Mouse (Mus musculus) brain, adult 2 months (tissue): ENCODE results near the gene Hist2h2ac.
A peak's percentile ranks its signal among the peaks of the same experiment; 100 is the strongest.

Experiments
- DNase-seq: peaks from one replicate; pipeline ENCODE4 v3.0.0; 2011; ENCODE audit warnings: low read depth, low spot score

The Hist2h2ac gene

GRCm38 (mm10) chr3:96220765-96221639 is at the start of gene Hist2h2ac, which contains the start of gene Hist2h2be:
Gene Hist2h2ac (minus strand): TSS chr3:96220880.
Gene Hist2h2be (plus strand): TSS chr3:96221119.
- peak; percentile 99 for DNase-seq

DNA sequence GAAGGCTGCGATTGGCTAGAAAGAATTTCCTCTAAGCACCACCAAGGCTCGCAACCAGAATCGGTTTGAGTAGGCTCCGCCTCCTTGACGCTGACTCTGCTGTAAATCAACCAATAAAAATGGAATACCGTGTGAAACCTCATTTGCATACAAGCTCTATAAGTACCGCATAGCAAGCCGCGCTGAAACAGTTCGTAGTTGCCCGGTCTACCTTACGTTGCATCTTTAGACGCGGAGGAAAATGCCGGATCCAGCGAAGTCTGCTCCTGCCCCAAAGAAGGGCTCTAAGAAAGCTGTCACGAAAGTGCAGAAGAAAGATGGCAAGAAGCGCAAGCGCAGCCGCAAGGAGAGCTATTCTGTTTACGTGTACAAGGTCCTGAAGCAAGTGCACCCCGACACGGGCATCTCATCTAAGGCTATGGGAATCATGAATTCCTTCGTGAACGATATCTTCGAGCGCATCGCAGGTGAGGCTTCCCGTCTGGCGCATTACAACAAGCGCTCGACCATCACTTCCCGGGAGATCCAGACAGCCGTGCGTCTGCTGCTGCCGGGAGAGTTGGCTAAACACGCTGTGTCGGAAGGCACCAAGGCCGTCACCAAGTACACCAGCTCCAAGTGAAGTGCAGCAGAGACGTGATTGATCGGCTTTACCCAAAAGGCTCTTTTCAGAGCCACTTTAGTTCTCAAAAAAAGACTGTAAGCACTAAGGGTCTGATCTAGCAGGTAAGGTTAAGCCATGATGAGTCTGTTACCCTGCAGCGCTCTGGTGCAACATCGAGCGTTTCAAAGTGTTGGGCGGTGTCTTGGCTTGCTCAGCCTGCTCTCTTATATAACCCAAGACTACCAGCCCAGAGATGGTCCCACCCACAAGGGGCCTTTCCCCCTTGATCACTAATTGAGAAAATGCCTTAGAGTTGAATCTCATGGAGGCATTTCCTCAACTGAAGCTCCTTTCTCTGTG is 49.1 kb upstream of the Hist2h2ac start, which contains the start of gene Hist2h2bb:
Gene Hist2h2bb, plus strand, starts transcription at position 242 of the 964 bp plus-strand sequence.
- peak; percentile 100 for DNase-seq

DNA sequence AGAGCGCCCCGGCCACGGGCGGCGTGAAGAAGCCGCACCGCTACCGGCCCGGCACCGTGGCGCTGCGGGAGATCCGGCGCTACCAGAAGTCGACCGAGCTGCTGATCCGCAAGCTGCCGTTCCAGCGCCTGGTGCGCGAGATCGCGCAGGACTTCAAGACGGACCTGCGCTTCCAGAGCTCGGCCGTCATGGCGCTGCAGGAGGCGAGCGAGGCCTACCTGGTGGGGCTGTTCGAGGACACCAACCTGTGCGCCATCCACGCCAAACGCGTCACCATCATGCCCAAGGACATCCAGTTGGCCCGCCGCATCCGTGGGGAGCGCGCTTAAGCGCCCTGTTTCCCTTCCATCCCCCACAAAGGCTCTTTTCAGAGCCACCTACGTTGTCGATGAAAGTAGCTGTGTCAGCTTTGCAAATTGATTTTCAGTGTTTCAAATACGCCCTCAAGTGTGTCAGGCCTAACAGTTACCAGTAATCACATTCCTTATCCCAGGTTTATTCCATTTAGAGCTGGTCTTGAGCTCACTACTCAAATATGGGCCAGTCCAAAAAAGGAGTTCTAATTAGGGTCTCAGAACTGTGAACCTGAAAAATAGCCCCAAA is 48.2 kb upstream of the Hist2h2ac start:
- DNase-seq = peak; percentile 60

DNA sequence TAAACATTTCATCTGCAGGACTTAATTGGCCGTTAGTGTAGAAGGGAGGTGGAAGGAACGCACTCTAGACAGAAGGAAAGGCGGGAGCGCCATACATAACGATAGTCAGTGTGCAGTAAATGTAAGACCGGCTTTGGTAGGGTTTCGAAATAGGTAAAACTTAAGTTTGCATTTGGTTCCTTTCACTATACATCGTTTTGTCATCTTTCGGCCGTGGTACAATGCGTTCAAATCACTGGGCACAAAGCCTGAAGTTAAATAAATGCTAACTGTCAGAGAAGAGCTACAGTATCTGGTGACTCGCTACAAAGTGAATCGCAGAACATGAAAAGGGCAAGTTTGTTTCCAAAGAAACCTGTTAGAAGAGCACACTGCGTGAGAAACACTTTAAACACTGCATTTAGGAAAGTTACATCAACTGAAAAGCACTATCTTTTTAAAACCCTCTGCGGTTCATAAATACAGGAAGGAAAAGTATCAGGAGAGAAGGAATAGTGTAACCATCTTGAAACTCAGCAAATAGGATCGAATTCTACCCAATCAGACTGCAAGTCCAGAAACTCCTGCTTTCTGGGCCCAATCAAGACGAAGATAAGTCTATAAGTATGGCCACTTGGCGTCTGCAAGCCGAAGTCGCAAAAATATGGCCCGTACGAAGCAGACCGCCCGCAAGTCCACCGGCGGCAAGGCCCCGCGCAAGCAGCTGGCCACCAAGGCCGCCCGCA is 47.5 kb upstream of the Hist2h2ac start, which contains the start of gene Hist2h3b:
Gene Hist2h3b, plus strand, starts transcription at position 604 of the 725 bp plus-strand sequence.
- peak; percentile 98 for DNase-seq

GRCm38 (mm10) chr3:96267541-96267940 is 46.9 kb upstream of the Hist2h2ac start:
- DNase-seq = no peak

DNA sequence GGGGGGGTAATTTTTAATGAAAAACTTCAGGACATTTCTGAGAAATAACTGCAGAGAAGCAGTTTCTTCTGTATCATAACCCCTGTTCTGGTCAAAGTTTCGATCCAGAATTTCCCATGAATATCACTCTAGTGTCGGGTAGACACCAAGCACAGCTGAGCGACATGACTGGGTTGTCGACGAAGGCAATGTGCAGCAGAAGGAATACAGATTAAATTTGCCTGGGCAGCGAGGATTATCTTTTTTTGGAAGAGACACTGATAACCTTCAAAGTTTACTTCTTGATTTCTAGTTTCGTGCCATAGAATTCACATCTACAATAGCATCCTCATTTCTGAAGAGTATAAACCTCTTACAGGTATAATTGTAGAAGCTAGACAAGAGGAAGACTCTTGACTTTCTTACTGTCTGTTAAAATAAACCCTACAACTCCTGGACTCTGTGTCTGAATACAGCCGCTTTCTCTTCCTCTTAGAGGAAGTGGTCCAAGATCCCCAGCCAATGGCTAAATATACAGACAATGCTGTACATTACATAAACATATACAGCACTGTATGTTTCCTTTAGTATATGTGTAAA is 45.5 kb upstream of the Hist2h2ac start:
- no peak for DNase-seq

DNA sequence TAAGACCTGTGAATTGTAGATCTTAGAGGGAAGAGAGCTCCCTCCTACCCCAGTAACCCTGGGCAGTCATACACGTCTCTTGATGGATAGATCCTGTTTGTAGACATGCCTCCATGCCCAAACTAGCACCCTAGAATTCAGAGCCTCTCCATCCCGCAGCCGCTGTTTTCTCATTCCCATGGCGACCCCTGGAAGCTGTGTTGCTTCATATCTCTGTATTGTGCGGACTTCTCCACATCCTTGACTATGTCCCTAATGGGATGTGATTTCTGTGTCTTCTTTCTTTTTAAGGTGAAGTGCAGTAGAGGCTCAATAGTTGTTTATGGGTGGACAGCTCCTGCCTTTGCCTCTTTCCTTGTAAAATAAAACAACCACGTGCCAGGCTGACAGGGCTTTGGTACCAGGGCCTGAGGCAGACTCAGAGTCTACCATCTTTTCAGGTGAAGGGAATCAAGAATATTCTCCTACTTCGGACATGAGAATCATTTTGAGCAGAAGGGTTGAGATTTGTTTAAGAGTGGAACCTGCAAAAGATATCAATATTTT is 43.8 kb upstream of the Hist2h2ac start:
- no peak for DNase-seq

- DNase-seq = no peak
These were observed 43.1 kb upstream of the Hist2h2ac start for GRCm38 (mm10) chr3:96263558-96264403.

DNA sequence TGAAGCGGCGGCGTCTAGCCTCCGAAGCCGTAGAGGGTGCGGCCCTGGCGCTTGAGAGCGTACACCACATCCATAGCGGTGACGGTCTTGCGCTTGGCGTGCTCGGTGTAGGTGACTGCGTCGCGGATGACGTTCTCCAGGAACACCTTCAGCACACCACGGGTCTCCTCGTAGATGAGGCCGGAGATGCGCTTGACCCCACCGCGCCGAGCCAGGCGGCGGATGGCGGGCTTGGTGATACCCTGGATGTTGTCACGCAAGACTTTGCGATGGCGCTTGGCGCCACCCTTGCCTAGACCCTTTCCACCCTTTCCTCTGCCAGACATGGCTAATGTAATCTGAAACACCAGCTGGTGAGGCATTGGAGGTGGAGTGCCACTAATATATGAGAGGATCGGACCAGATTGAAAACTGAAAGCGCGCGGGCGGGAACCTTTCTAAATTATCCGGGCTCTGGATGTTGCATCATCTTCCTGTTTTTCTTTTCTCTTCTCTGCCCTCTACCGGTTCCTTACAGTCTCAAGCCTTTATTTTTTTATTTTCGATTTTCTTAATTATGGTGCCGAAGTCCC is 42.4 kb upstream of the Hist2h2ac start, which contains the start of gene Hist2h4:
Gene Hist2h4, minus strand, starts transcription at position 333 of the 572 bp plus-strand sequence.
- DNase-seq = peak; percentile 98

DNA sequence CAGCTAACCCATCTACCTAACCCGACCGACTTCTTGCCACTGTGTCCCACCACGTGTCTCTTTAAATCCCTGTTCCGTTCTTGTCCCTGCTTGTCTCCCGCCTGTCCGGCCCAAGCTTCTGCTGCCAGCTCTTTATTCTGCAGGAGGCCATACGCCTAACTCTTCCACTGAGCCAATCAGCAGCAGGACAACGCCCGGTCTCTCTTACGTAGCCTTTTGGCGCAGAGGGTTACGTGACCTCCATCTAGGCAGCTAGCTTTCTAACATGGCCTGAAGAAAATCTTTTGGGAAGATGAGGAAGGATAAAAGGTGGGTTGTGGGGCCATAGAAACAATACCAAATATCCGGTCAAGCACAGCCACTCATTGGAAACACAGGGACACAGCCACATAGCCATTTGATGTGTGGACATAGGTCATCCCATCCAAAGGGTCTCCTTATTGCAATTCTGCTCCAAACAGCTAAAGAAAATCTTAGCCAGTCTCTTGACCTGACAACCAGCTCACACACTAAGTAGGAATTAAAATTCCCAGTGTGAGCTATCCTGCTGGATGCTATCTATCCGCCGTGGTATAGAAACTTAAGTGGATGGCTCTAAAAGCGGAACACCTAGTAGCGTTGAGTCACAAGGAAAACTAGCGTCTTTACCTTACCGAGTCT is 41.7 kb upstream of the Hist2h2ac start:
- DNase-seq = peak; percentile 99

DNA sequence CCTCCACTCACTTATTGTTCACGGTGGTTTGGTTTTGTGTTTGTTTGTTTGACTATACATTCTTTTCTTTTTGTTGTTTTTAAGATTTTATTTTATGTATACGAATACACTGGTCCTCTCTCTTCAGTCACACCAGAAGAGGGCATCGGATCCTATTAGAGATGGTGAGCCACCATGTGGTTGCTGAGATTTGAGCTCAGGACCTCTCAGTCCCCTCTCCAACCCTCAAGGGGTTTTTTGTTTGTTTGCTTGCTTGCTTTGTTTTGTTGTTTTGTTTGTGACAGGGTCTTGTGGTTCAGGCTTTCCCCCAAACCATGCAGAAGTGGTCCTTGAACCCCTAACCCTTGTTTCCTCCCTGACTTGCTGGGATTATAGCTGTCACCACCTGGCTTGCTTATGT is 40.9 kb upstream of the Hist2h2ac start:
- peak; percentile 40 for DNase-seq

DNA sequence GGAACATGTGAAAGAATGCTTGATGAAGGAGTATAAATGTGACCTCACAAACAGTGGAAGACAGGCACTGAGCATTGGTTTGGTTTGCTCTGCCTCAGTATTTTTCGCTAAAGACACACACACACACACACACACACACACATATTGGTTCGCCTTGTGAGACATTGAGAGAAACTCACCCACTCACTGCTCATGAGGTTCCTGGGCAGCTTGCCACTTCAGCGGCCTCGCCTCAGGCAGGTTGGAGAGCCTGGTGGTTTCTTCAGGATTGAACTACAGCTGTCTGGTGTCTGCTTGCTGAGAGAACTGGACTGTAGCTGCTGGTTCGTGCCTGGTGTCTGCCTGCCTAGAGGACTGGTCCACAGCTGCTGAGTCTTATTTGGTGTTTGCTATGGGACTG is 39.5 kb upstream of the Hist2h2ac start:
- peak; percentile 43 for DNase-seq

GRCm38 (mm10) chr3:96257190-96257589 is 36.5 kb upstream of the Hist2h2ac start:
- no peak for DNase-seq

DNA sequence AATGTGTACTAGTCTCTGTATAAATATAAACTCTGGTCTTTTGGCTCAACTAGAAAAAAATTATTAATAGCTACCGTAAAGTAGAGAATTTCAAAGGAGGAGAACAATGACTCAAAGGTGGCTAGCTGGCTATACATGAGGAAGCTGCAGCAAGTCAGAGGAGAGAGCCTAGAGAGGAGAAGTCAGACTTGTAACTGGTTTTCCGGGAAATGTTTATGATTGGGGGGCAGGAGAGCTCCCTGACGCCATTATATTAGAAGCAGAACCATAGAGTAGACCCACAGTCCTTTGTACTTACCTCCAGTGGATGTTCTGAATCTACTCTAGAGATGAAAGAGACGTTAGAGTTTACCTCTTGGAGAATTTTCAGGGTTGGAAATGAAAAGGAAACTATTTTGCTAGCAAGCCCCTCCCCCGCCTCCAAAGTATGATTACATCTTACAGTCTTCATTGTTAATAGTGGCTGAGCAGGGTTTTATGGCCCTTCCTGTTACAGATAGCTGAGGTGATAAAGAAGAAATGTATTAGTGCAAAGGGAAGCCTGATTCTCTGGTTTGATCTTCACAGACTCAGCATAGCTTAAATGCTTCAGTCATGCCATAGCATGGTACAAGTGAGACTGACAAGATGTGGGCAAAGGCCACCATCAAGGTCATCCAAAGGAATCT is 35.4 kb upstream of the Hist2h2ac start:
- no peak for DNase-seq

DNA sequence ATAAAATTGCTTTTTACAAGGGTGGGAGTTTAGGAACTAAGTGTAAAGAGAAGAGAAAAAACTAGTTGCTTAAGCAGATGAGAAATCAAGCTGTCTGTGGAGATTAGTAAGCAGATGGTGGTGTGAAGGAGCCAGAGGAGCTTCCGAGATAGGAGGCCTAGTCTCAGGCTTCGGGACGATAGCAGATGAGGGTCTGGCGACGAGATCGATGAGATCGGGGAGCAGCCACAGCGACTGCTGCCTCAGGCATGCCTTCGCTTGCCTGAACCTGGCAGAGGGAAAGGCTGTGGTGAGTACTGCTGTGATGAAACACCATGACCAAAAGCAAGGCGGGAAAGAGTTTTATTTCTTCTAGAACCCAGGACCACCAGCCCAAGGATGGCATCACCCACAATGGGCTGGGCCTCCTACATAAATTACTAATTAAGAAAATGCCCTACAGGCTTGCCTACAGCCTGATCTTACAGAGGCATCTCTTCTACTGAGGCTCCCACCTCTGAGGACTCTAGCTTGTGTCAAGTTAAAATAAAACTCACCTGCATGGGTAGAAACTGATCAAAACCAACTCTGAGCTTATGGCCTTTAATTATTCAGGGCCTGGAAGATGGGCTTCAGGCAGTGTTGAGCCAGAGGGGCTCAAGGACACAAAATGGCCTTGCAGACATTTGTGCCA is 34.1 kb upstream of the Hist2h2ac start:
- peak; percentile 58 for DNase-seq

DNA sequence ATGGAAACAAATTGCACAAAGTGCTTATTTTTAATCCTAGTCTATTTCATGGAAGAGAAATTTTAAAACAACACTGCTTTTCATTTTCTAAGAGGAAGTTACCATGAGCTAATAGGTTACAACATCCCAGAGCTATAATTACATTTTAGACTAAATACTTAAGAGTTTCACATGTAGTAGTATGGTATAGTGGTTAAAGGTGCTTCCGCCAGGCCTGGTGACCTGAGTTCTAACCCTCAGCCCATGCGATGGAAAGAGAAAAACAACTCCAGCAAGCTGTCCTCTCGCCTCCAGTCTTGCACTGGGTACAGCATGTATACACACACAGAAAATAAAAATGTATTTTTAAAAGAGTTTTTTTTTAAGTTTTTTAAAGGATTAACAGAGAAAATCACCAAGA is 31.1 kb upstream of the Hist2h2ac start:
- no peak for DNase-seq

DNA sequence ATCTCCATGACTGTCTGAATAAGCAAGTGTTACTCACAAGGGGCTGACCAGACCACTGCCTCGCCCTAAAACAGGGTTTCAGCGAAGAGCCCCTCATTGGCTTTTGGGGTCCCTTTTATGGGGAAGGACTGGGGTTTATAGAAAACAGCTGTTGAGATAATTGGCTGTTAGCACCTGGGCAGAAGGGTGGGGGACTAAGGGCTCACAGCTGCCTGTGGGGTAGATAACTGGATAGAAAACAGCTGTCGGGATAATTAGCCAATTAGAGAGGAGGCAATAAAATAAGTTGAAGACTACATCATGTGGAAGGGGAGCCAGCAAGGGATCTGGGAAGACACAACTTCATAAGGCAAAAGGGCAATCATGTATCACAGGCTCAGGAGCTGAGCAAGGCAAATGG is 30.2 kb upstream of the Hist2h2ac start:
- DNase-seq = no peak
